Mouse (Mus musculus) MEL (cell line): ENCODE data around the gene Trim62. TPM values are rescaled to one million over a fixed set of nuclear protein-coding genes. Genes with fewer than 3 reads are reported as not detected.

Source experiments
- DNase-seq: peaks from one replicate; pipeline ENCODE4 v3.0.0; 2011; ENCODE audit warnings: low read depth, low spot score
- H3K27ac ChIP-seq: 2 replicates; pipeline ENCODE4 v1.5.1; 2012; ENCODE audit warnings: low read depth, mild to moderate bottlenecking, control low read depth, low read length, moderate library complexity; ENCODE audit not compliant: control insufficient read depth
- H3K27me3 ChIP-seq, 2 experiments: fragments of 150-350 bp in 1 of 2; sonication (generic) in 1 of 2; 2 replicates each; pipeline ENCODE4 v1.6.1; 2012; ENCODE audit warnings: low read length in 2 of 2, mild to moderate bottlenecking in 2 of 2, improper control_type of control experiment in 1 of 2, moderate library complexity in 1 of 2; ENCODE audit not compliant: insufficient read depth in 2 of 2, control insufficient read depth in 1 of 2
- H3K36me3 ChIP-seq, 2 experiments: 2 replicates each; pipeline ENCODE4 v1.6.1; 2012 to 2014; ENCODE audit warnings: low read length in 2 of 2, improper control_type of control experiment in 1 of 2, inconsistent platforms in 1 of 2, mild to moderate bottlenecking in 1 of 2; ENCODE audit not compliant: insufficient read depth in 2 of 2, control insufficient read depth in 1 of 2
- H3K4me1 ChIP-seq, 2 experiments: fragments of 150-350 bp in 1 of 2; sonication (generic) in 1 of 2; 2 replicates each; pipeline ENCODE4 v1.6.1; 2012; ENCODE audit warnings: low read length in 2 of 2, improper control_type of control experiment in 1 of 2, mild to moderate bottlenecking in 1 of 2; ENCODE audit not compliant: insufficient read depth in 2 of 2, control insufficient read depth in 1 of 2
- H3K4me3 ChIP-seq, 2 experiments: fragments of 150-350 bp in 1 of 2; sonication (generic) in 1 of 2; 2 replicates each; pipeline ENCODE4 v1.5.1; 2012; ENCODE audit warnings: low read depth in 2 of 2, low read length in 2 of 2, mild to moderate bottlenecking in 2 of 2, moderate library complexity in 2 of 2, control low read depth in 1 of 2, improper control_type of control experiment in 1 of 2; ENCODE audit not compliant: control insufficient read depth in 1 of 2, insufficient read depth in 1 of 2
- H3K79me2 ChIP-seq: 2 replicates; pipeline ENCODE4 v1.6.1; 2012; ENCODE audit warnings: mild to moderate bottlenecking, low read length, moderate library complexity; ENCODE audit not compliant: control insufficient read depth, poor library complexity, insufficient read depth
- H3K9ac ChIP-seq: 2 replicates; pipeline ENCODE4 v1.6.1; 2012; ENCODE audit warnings: low read depth, mild to moderate bottlenecking, control low read depth, low read length, moderate library complexity; ENCODE audit not compliant: control insufficient read depth, poor library complexity, severe bottlenecking
- H3K9me3 ChIP-seq: fragments of 150-350 bp; sonication (generic); replicated peaks from 2 replicates; pipeline ENCODE4 v1.6.1; 2012; ENCODE audit warnings: mild to moderate bottlenecking, low read length, improper control_type of control experiment, moderate library complexity; ENCODE audit not compliant: insufficient read depth
- CTCF ChIP-seq, 3 experiments: IDR thresholded peaks in 2 of 3; conservative IDR thresholded peaks in 1 of 3; 2 replicates each; pipeline ENCODE4 v1.5.1; 2011 to 2012; ENCODE audit warnings: low read length in 3 of 3, low read depth in 2 of 3, mild to moderate bottlenecking in 2 of 3, improper control_type of control experiment in 1 of 3, inconsistent platforms in 1 of 3, mixed read lengths in 1 of 3, moderate library complexity in 1 of 3; ENCODE audit not compliant: control insufficient read depth in 1 of 3, insufficient read depth in 1 of 3, poor library complexity in 1 of 3, severe bottlenecking in 1 of 3
- GABPA ChIP-seq: IDR thresholded peaks from 2 replicates; pipeline ENCODE4 v1.6.1; 2012; ENCODE audit warnings: low read depth, mild to moderate bottlenecking, inconsistent platforms, low read length, improper control_type of control experiment, moderate library complexity
- GATA1 ChIP-seq: IDR thresholded peaks from 2 replicates; pipeline ENCODE4 v1.6.1; 2011; ENCODE audit warnings: low read depth, low read length, improper control_type of control experiment
- KAT2A ChIP-seq: conservative IDR thresholded peaks from 2 replicates; pipeline ENCODE4 v1.6.1; 2012; ENCODE audit warnings: low read depth, low read length, improper control_type of control experiment, inconsistent platforms
- MAFK ChIP-seq: IDR thresholded peaks from 2 replicates; pipeline ENCODE4 v1.6.1; 2011; ENCODE audit warnings: low read depth, mild to moderate bottlenecking, low read length, improper control_type of control experiment, borderline replicate concordance
- MAX ChIP-seq: IDR thresholded peaks from 2 replicates; pipeline ENCODE4 v1.6.1; 2011; ENCODE audit warnings: low read length, improper control_type of control experiment
- MAZ ChIP-seq: IDR thresholded peaks from 2 replicates; pipeline ENCODE4 v1.6.1; 2012; ENCODE audit warnings: low read depth, mild to moderate bottlenecking, inconsistent platforms, low read length, improper control_type of control experiment
- MEF2A ChIP-seq: IDR thresholded peaks from 2 replicates; pipeline ENCODE4 v1.6.1; 2014; ENCODE audit warnings: low read depth, mild to moderate bottlenecking, inconsistent platforms, low read length, improper control_type of control experiment; ENCODE audit not compliant: poor library complexity, insufficient replicate concordance, severe bottlenecking; ENCODE audit errors: extremely low read depth
- MYC ChIP-seq: IDR thresholded peaks from 2 replicates; pipeline ENCODE4 v1.6.1; 2011; ENCODE audit warnings: low read depth, mild to moderate bottlenecking, low read length, improper control_type of control experiment, moderate library complexity
- NELFE ChIP-seq: IDR thresholded peaks from 2 replicates; pipeline ENCODE4 v1.6.1; 2011; ENCODE audit warnings: low read depth, low read length, improper control_type of control experiment
- POLR2A ChIP-seq, 2 experiments: IDR thresholded peaks; 2 replicates each; pipeline ENCODE4 v1.6.1; 2011 to 2012; ENCODE audit warnings: low read length in 2 of 2, mild to moderate bottlenecking in 2 of 2, control low read depth in 1 of 2, improper control_type of control experiment in 1 of 2, low read depth in 1 of 2, moderate library complexity in 1 of 2; ENCODE audit not compliant: control insufficient read depth in 1 of 2, insufficient read depth in 1 of 2, poor library complexity in 1 of 2
- RAD21 ChIP-seq: IDR thresholded peaks from 2 replicates; pipeline ENCODE4 v1.6.1; 2011; ENCODE audit warnings: mild to moderate bottlenecking, low read depth, low read length, improper control_type of control experiment
- SIN3A ChIP-seq: IDR thresholded peaks from 2 replicates; pipeline ENCODE4 v1.6.1; 2012; ENCODE audit warnings: low read length, improper control_type of control experiment, inconsistent platforms
- TCF12 ChIP-seq: IDR thresholded peaks from 2 replicates; pipeline ENCODE4 v1.6.1; 2014; ENCODE audit warnings: low read depth, mild to moderate bottlenecking, inconsistent platforms, low read length, improper control_type of control experiment, moderate library complexity
- UBTF ChIP-seq: IDR thresholded peaks from 2 replicates; pipeline ENCODE4 v1.6.1; 2012; ENCODE audit warnings: low read depth, mild to moderate bottlenecking, inconsistent platforms, low read length, improper control_type of control experiment, moderate library complexity, borderline replicate concordance; ENCODE audit not compliant: insufficient read depth
- USF1 ChIP-seq: IDR thresholded peaks from 2 replicates; pipeline ENCODE4 v1.6.1; 2014; ENCODE audit warnings: low read depth, mild to moderate bottlenecking, inconsistent platforms, low read length, improper control_type of control experiment, moderate library complexity
- ZNF384 ChIP-seq: IDR thresholded peaks from 2 replicates; pipeline ENCODE4 v1.6.1; 2012; ENCODE audit warnings: low read depth, mild to moderate bottlenecking, inconsistent platforms, low read length, improper control_type of control experiment
- polyA plus RNA-seq, 2 experiments: library from polyadenylated mRNA; stranded (reverse) in 1 of 2; unstranded in 1 of 2; fragments of >175 nt in 1 of 2; fragments of >200 nt in 1 of 2; gene quantifications; 2 replicates each; pipeline versions ENCODE4 v1.2.1 to v1.2.4; 2012; ENCODE audit warnings: low replicate concordance in 2 of 2, low read depth in 1 of 2; ENCODE audit not compliant: insufficient read length in 2 of 2, insufficient read depth in 1 of 2, missing spikeins in 1 of 2
- total RNA-seq: library from RNA; depleted of rRNA; stranded (reverse); fragments of 300-350 nt; gene quantifications from 2 replicates; pipeline ENCODE4 v1.2.3, GENCODE M21; 2012

The Trim62 gene
- total and polyA plus RNA-seq, 3 experiments = 0.12 to 1.2 TPM; not detected in 1

- H3K36me3 ChIP-seq = no peaks in the 10 kb centered on the region
- no peaks in the 10 kb centered on the region for H3K4me1 ChIP-seq
- H3K9ac ChIP-seq = no peak overlapping the region
- no peak overlapping the region for H3K27ac ChIP-seq
- no peak for DNase-seq
- H3K27me3 ChIP-seq = no peaks in the 10 kb centered on the region
- no peaks in the 10 kb centered on the region for H3K9me3 ChIP-seq
- H3K79me2 ChIP-seq = no peaks in the 10 kb centered on the region
- H3K4me3 ChIP-seq = no peak overlapping the region
- TF ChIP-seq MAX (no peak), NELFE (no peak), TCF12 (no peak), ZNF384 (no peak), MAFK (no peak), KAT2A (no peak), POLR2A (IDR thresholded peaks at IDR 0.05; ENCODE audit: control insufficient read depth in 1 of 2, insufficient read depth in 1 of 2, low read depth in 1 of 2, low read length in 2 of 2, poor library complexity in 1 of 2) (no peak), MYC (no peak), GATA1 (no peak), SIN3A (no peak), USF1 (no peak), CTCF (IDR thresholded peaks at IDR 0.05 in 2 of 3, conservative IDR thresholded peaks at IDR 0.05 in 1 of 3; ENCODE audit: control insufficient read depth in 1 of 3, insufficient read depth in 1 of 3, low read depth in 2 of 3, low read length in 3 of 3, poor library complexity in 1 of 3, severe bottlenecking in 1 of 3) (no peak)
Measured at GRCm38 (mm10) chr4:128899332-128899731, 16.0 kb downstream of the Trim62 start.

GRCm38 (mm10) chr4:128900484-128900883 is 17.1 kb downstream of the Trim62 start:
- Histone ChIP-seq H3K27me3 (no peaks in the 10 kb centered on the region), H3K9me3 (no peaks in the 10 kb centered on the region), H3K36me3 (no peaks in the 10 kb centered on the region), H3K9ac (no peak overlapping the region), H3K4me1 (no peaks in the 10 kb centered on the region), H3K27ac (no peak overlapping the region)
- TF ChIP-seq UBTF (no peak), MEF2A (no peak), USF1 (no peak), MAZ (no peak), RAD21 (no peak), CTCF (IDR thresholded peaks at IDR 0.05 in 2 of 3, conservative IDR thresholded peaks at IDR 0.05 in 1 of 3; ENCODE audit: control insufficient read depth in 1 of 3, insufficient read depth in 1 of 3, low read depth in 2 of 3, low read length in 3 of 3, poor library complexity in 1 of 3, severe bottlenecking in 1 of 3) (no peak), GATA1 (no peak), GABPA (no peak)
- TF ChIP-seq, all 39 proteins: peak for 0
- Histone ChIP-seq H3K4me3 (no peak overlapping the region), H3K79me2 (no peaks in the 10 kb centered on the region)
- no peak for DNase-seq
